Mouse (Mus musculus): ENCODE data around the gene Mafb. TPM values are rescaled to one million over a fixed set of nuclear protein-coding genes. Genes with fewer than 3 reads are reported as not detected.

The Mafb gene
- total and polyA plus RNA-seq, 2 experiments from 2014 or later = 5.8 to 9.0 TPM

GRCm38 (mm10) chr2:160378271-160378670 lies 11.4 kb upstream of the Mafb start:
- Histone ChIP-seq H3K4me3 (ENCODE audit: low read depth, low read length) (no peak overlapping the region), H3K4me1 (ENCODE audit: insufficient read depth, low read length) (0 out of 2 replicates have a peak, but pooled peaks cover 5% of the 10 kb centered on the region), H3K9me3 (ENCODE audit: low read length) (no peaks in the 10 kb centered on the region), H3K27ac (ENCODE audit: low read depth, low read length) (no peak overlapping the region), H3K4me2 (ENCODE audit: low read depth, low read length, poor library complexity, severe bottlenecking) (no peak overlapping the region), H3K36me3 (ENCODE audit: insufficient read depth, low read length) (no peaks in the 10 kb centered on the region), H3K9ac (replicated peaks; ENCODE audit: low read length, poor library complexity, severe bottlenecking) (no peak overlapping the region), H3K27me3 (ENCODE audit: insufficient read depth, low read length) (peaks cover 8% of the 10 kb centered on the region; the same call in 1 of the 2 replicates)
- DNase-seq (ENCODE audit: low spot score) (no peak), ATAC-seq (ENCODE audit: low FRiP score) (no peak)
- WGBS = 41% methylated on average over 4 of the region's 4 CpGs
- peak; percentile 80 for TF ChIP-seq CTCF (IDR thresholded peaks at IDR 0.05)

GRCm38 (mm10) chr2:160376236-160376635 lies 9.4 kb upstream of the Mafb start:
- ATAC-seq (ENCODE audit: low FRiP score) = no peak
- H3K4me3 ChIP-seq (ENCODE audit: low read depth, low read length) = no peak overlapping the region
- no peak overlapping the region for H3K9ac ChIP-seq (replicated peaks; ENCODE audit: low read length, poor library complexity, severe bottlenecking)
- 0 out of 2 replicates have a peak, but pooled peaks cover 5% of the 10 kb centered on the region for H3K4me1 ChIP-seq (ENCODE audit: insufficient read depth, low read length)
- H3K9me3 ChIP-seq (ENCODE audit: low read length) = no peaks in the 10 kb centered on the region
- no peak for DNase-seq (ENCODE audit: low spot score)
- no peak for TF ChIP-seq CTCF (IDR thresholded peaks at IDR 0.05)
- WGBS = 42% methylated on average over 5 of the region's 5 CpGs
- peaks cover 21% of the 10 kb centered on the region for H3K27me3 ChIP-seq (ENCODE audit: insufficient read depth, low read length)
- H3K36me3 ChIP-seq (ENCODE audit: insufficient read depth, low read length) = no peaks in the 10 kb centered on the region
- no peak overlapping the region for H3K4me2 ChIP-seq (ENCODE audit: low read depth, low read length, poor library complexity, severe bottlenecking)
- H3K27ac ChIP-seq (ENCODE audit: low read depth, low read length) = no peak overlapping the region

GRCm38 (mm10) chr2:160369653-160370420 lies 3.0 kb upstream of the Mafb start:
- Histone ChIP-seq H3K36me3 (ENCODE audit: insufficient read depth, low read length) (no peaks in the 10 kb centered on the region), H3K9ac (replicated peaks; ENCODE audit: low read length, poor library complexity, severe bottlenecking) (no peak overlapping the region), H3K27ac (ENCODE audit: low read depth, low read length) (no peak overlapping the region), H3K9me3 (ENCODE audit: low read length) (no peaks in the 10 kb centered on the region), H3K4me2 (ENCODE audit: low read depth, low read length, poor library complexity, severe bottlenecking) (no peak overlapping the region), H3K4me3 (ENCODE audit: low read depth, low read length) (no peak overlapping the region), H3K4me1 (ENCODE audit: insufficient read depth, low read length) (peaks cover 13% of the 10 kb centered on the region; the same call in 1 of the 2 replicates), H3K27me3 (ENCODE audit: insufficient read depth, low read length) (peaks cover 59% of the 10 kb centered on the region)
- ATAC-seq (ENCODE audit: low FRiP score) = no peak
- no peak for DNase-seq (ENCODE audit: low spot score)
- no peak for TF ChIP-seq CTCF (IDR thresholded peaks at IDR 0.05)
- 4% methylated on average over 25 of the region's 25 CpGs for WGBS

GRCm38 (mm10) chr2:160368422-160369357 lies 1.8 kb upstream of the Mafb start:
- Histone ChIP-seq H3K9ac (replicated peaks; ENCODE audit: low read length, poor library complexity, severe bottlenecking) (no peak overlapping the region), H3K4me3 (ENCODE audit: low read depth, low read length) (peak overlapping the region; percentile 18), H3K36me3 (ENCODE audit: insufficient read depth, low read length) (no peaks in the 10 kb centered on the region), H3K4me2 (ENCODE audit: low read depth, low read length, poor library complexity, severe bottlenecking) (peak overlapping the region; percentile 38), H3K27ac (ENCODE audit: low read depth, low read length) (no peak overlapping the region), H3K27me3 (ENCODE audit: insufficient read depth, low read length) (peaks cover 59% of the 10 kb centered on the region), H3K4me1 (ENCODE audit: insufficient read depth, low read length) (peaks cover 9% of the 10 kb centered on the region; the same call in 1 of the 2 replicates), H3K9me3 (ENCODE audit: low read length) (no peaks in the 10 kb centered on the region)
- under 1% methylated on average over 52 of the region's 52 CpGs for WGBS
- no peak for TF ChIP-seq CTCF (IDR thresholded peaks at IDR 0.05)
- DNase-seq (ENCODE audit: low spot score) (no peak), ATAC-seq (ENCODE audit: low FRiP score) (no peak)

- Histone ChIP-seq H3K4me3 (ENCODE audit: low read depth, low read length) (peak overlapping the region; percentile 52), H3K4me1 (ENCODE audit: insufficient read depth, low read length) (peaks cover 7% of the 10 kb centered on the region; the same call in 1 of the 2 replicates), H3K27ac (ENCODE audit: low read depth, low read length) (peak overlapping the region; percentile 71), H3K36me3 (ENCODE audit: insufficient read depth, low read length) (no peaks in the 10 kb centered on the region), H3K9ac (replicated peaks; ENCODE audit: low read length, poor library complexity, severe bottlenecking) (peak overlapping the region; percentile 60), H3K9me3 (ENCODE audit: low read length) (no peaks in the 10 kb centered on the region), H3K27me3 (ENCODE audit: insufficient read depth, low read length) (peaks cover 66% of the 10 kb centered on the region), H3K4me2 (ENCODE audit: low read depth, low read length, poor library complexity, severe bottlenecking) (peak overlapping the region; percentile 95)
- peak; percentile 97 for TF ChIP-seq CTCF (IDR thresholded peaks at IDR 0.05)
- under 1% methylated on average over 45 of the region's 45 CpGs for WGBS
- ATAC-seq (ENCODE audit: low FRiP score) = peak; percentile 76
- DNase-seq (ENCODE audit: low spot score) = peak; percentile 91
Measured at GRCm38 (mm10) chr2:160367448-160368208, 763 bp upstream of the Mafb start.

Measured in midbrain, postnatal 0 days (tissue).